Mouse (Mus musculus): ENCODE measurements at regions not wholly inside any gene's neighbourhood (a gene's known extent, or its start where the extent isn't known, plus 50 kb on each side); places are given as distances from the start of the nearest gene placed in this dataset.

- H3K4me2 ChIP-seq (ENCODE audit: low read depth) = no peak overlapping the region
- no peak overlapping the region for H3K27ac ChIP-seq
- WGBS (ENCODE audit: insufficient replicate concordance) = 77% methylated on average over 5 of the region's 5 CpGs
- no peaks in the 10 kb centered on the region for H3K9me3 ChIP-seq (ENCODE audit: control insufficient read depth, low read length)
- DNase-seq (ENCODE audit: low read depth in 3 of 3, low spot score in 3 of 3) (no peak), ATAC-seq (ENCODE audit: insufficient read depth) (no peak)
- no peak overlapping the region for H3K9ac ChIP-seq (replicated peaks)
- no peak overlapping the region for H3K4me3 ChIP-seq (ENCODE audit: insufficient read depth in 1 of 2, low read depth in 2 of 2, low read length in 2 of 2)
- no peaks in the 10 kb centered on the region for H3K36me3 ChIP-seq (replicated peaks; ENCODE audit: control insufficient read depth, insufficient read depth, low read depth)
- no peak for TF ChIP-seq EP300 (IDR thresholded peaks at IDR 0.05; ENCODE audit: low read depth)
- no peak for TF ChIP-seq CTCF (IDR thresholded peaks at IDR 0.05; ENCODE audit: low read depth)
- no peaks in the 10 kb centered on the region for H3K27me3 ChIP-seq (ENCODE audit: control insufficient read depth, insufficient read depth, low read length)
- H3K4me1 ChIP-seq (replicated peaks; ENCODE audit: control insufficient read depth in 2 of 2, insufficient read depth in 2 of 2, low read length in 1 of 2) = no peaks in the 10 kb centered on the region
These were observed 212.9 kb downstream of the Hlx start for GRCm38 (mm10) chr1:184519551-184519950.

- Histone ChIP-seq H3K4me2 (ENCODE audit: low read depth) (no peak overlapping the region), H3K4me3 (ENCODE audit: insufficient read depth in 1 of 2, low read depth in 2 of 2, low read length in 2 of 2) (no peak overlapping the region), H3K9ac (replicated peaks) (no peak overlapping the region), H3K27ac (no peak overlapping the region), H3K36me3 (replicated peaks; ENCODE audit: control insufficient read depth, insufficient read depth, low read depth) (no peaks in the 10 kb centered on the region), H3K9me3 (ENCODE audit: control insufficient read depth, low read length) (no peaks in the 10 kb centered on the region), H3K27me3 (ENCODE audit: control insufficient read depth, insufficient read depth, low read length) (no peaks in the 10 kb centered on the region), H3K4me1 (replicated peaks; ENCODE audit: control insufficient read depth in 2 of 2, insufficient read depth in 2 of 2, low read length in 1 of 2) (no peaks in the 10 kb centered on the region)
- 59% methylated on average over 4 of the region's 4 CpGs for WGBS (ENCODE audit: insufficient replicate concordance)
- no peak for DNase-seq (ENCODE audit: low read depth in 3 of 3, low spot score in 3 of 3)
- no peak for TF ChIP-seq EP300 (IDR thresholded peaks at IDR 0.05; ENCODE audit: low read depth)
- no peak for TF ChIP-seq CTCF (IDR thresholded peaks at IDR 0.05; ENCODE audit: low read depth)
- no peak for ATAC-seq (ENCODE audit: insufficient read depth)
These were observed 227.8 kb downstream of the Hlx start for GRCm38 (mm10) chr1:184504663-184505062.

DNA sequence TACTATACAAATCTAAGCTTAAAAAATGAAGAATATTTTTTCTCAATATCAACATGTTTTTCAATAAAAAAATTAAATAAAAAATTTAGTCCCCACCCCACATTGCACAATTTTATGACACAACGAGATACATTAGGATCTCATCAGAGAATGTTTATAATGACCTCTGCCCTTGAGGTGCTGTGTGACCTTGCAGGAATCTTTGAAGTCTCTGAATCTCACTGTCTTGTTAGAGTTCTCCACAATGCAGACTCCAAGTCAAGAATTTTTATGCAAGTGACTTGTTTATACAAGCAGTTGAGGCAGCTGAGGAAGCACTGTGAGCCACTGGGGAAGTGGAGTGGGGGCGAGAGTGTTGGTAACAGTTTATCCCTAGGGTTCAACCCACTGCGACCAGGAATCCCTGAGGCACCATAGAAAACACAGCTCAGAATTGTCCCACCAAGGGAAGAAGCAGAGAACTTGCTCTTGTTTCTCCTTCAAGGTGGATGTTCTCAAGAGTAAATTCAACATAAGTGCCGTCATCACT, 228.5 kb downstream of the Hlx start:
- TF ChIP-seq CTCF (IDR thresholded peaks at IDR 0.05; ENCODE audit: low read depth) (no peak), EP300 (IDR thresholded peaks at IDR 0.05; ENCODE audit: low read depth) (no peak)
- DNase-seq (ENCODE audit: low read depth in 3 of 3, low spot score in 3 of 3) = no peak
- H3K4me3 ChIP-seq (ENCODE audit: insufficient read depth in 1 of 2, low read depth in 2 of 2, low read length in 2 of 2) = no peak overlapping the region
- no peak overlapping the region for H3K27ac ChIP-seq
- WGBS (ENCODE audit: insufficient replicate concordance) = 65% methylated on average over 4 of the region's 4 CpGs
- H3K36me3 ChIP-seq (replicated peaks; ENCODE audit: control insufficient read depth, insufficient read depth, low read depth) = no peaks in the 10 kb centered on the region
- ATAC-seq (ENCODE audit: insufficient read depth) = no peak
- H3K9me3 ChIP-seq (ENCODE audit: control insufficient read depth, low read length) = no peaks in the 10 kb centered on the region
- no peaks in the 10 kb centered on the region for H3K27me3 ChIP-seq (ENCODE audit: control insufficient read depth, insufficient read depth, low read length)
- no peak overlapping the region for H3K4me2 ChIP-seq (ENCODE audit: low read depth)
- no peaks in the 10 kb centered on the region for H3K4me1 ChIP-seq (replicated peaks; ENCODE audit: control insufficient read depth in 2 of 2, insufficient read depth in 2 of 2, low read length in 1 of 2)
- no peak overlapping the region for H3K9ac ChIP-seq (replicated peaks)

- Histone ChIP-seq H3K4me1 (replicated peaks; ENCODE audit: control insufficient read depth in 2 of 2, insufficient read depth in 2 of 2, low read length in 1 of 2) (no peaks in the 10 kb centered on the region), H3K4me3 (ENCODE audit: insufficient read depth in 1 of 2, low read depth in 2 of 2, low read length in 2 of 2) (no peak overlapping the region), H3K27ac (no peak overlapping the region), H3K36me3 (replicated peaks; ENCODE audit: control insufficient read depth, insufficient read depth, low read depth) (no peaks in the 10 kb centered on the region), H3K9ac (replicated peaks) (no peak overlapping the region), H3K27me3 (ENCODE audit: control insufficient read depth, insufficient read depth, low read length) (no peaks in the 10 kb centered on the region), H3K4me2 (ENCODE audit: low read depth) (no peak overlapping the region), H3K9me3 (ENCODE audit: control insufficient read depth, low read length) (no peaks in the 10 kb centered on the region)
- WGBS (ENCODE audit: insufficient replicate concordance) = 68% methylated on average over 5 of the region's 5 CpGs
- no peak for DNase-seq (ENCODE audit: low read depth in 3 of 3, low spot score in 3 of 3)
- TF ChIP-seq CTCF (IDR thresholded peaks at IDR 0.05; ENCODE audit: low read depth) = no peak
- no peak for ATAC-seq (ENCODE audit: insufficient read depth)
These were observed 231.7 kb downstream of the Hlx start for GRCm38 (mm10) chr1:184500702-184501101.

- no peak overlapping the region for H3K4me2 ChIP-seq (ENCODE audit: low read depth)
- TF ChIP-seq CTCF (IDR thresholded peaks at IDR 0.05; ENCODE audit: low read depth) = no peak
- TF ChIP-seq EP300 (IDR thresholded peaks at IDR 0.05; ENCODE audit: low read depth) = no peak
- H3K36me3 ChIP-seq (replicated peaks; ENCODE audit: control insufficient read depth, insufficient read depth, low read depth) = no peaks in the 10 kb centered on the region
- H3K4me1 ChIP-seq (replicated peaks; ENCODE audit: control insufficient read depth in 2 of 2, insufficient read depth in 2 of 2, low read length in 1 of 2) = no peaks in the 10 kb centered on the region
- WGBS (ENCODE audit: insufficient replicate concordance) = 62% methylated on average over 11 of the region's 11 CpGs
- H3K27me3 ChIP-seq (ENCODE audit: control insufficient read depth, insufficient read depth, low read length) = no peaks in the 10 kb centered on the region
- no peak overlapping the region for H3K9ac ChIP-seq (replicated peaks)
- H3K4me3 ChIP-seq (ENCODE audit: insufficient read depth in 1 of 2, low read depth in 2 of 2, low read length in 2 of 2) = no peak overlapping the region
- H3K9me3 ChIP-seq (ENCODE audit: control insufficient read depth, low read length) = no peaks in the 10 kb centered on the region
- H3K27ac ChIP-seq = no peak overlapping the region
- DNase-seq (ENCODE audit: low read depth in 3 of 3, low spot score in 3 of 3) = no peak
- ATAC-seq (ENCODE audit: insufficient read depth) = no peak
These were observed 233.4 kb downstream of the Hlx start for GRCm38 (mm10) chr1:184498909-184499525.

Measured in liver, embryonic 14.5 days (tissue).